Mouse (Mus musculus) urinary bladder, adult 2 months (tissue): ENCODE measurements around the gene Mief2. TPM values are rescaled to one million over a fixed set of nuclear protein-coding genes. Genes with fewer than 3 reads are reported as not detected.
A peak's percentile ranks its signal among the peaks of the same experiment; 100 is the strongest.

Experiments
- DNase-seq: peaks from one replicate; pipeline ENCODE4 v3.0.0; 2022; ENCODE audit warnings: low spot score
- polyA plus RNA-seq: library from polyadenylated mRNA; depleted of rRNA; stranded (reverse); fragments of >200 nt; gene quantifications from 2 replicates; pipeline ENCODE4 v1.2.3, GENCODE M21; 2012; rRNA removed

The Mief2 gene
- polyA plus RNA-seq, 1 experiment: 18.0 TPM

DNA sequence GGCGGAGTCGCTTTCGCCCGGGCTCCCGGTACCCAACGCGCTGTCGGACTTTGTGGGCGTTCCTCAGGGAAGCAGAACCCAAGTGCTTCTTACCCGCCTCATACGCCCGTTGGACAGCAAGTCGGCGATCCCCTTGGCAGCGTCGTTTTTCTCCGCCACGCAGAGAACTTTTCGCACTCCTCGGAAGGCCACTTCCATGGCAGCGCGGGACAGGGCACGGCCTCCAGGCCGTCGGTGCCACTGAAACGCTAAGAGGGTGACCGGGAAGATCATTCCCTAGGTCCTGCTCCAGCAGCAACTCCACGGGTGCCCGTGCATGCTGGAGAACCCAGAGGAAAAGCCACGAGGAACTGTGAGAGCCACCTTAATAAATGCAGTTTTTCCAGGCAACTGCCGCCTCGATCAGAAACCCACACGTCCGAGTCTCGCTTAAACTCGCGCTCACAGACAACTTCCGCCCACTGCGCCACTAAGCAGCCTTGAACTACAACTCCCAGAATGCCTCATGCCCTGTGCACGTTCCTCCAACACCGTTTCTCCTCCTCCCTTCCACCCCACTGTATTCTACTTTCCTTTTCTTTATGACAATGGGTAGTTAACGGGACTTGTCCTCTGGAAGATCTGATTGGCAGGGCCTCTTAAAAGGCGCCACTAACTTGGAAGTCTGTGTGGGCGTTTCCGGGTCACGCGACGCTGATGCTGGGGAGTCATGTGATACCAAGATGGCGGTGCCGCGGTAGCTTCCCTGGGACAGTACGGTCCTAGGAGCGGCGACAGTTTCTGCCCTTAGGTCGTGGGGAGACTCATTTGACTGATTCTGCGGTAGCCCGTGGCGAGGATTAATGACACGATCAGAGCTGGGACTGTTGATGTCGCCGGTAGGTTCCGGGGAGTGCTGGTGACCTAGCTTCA lies 48.9 kb downstream of the Mief2 start, which contains the start of the genes Top3a and Smcr8:
Top3a (minus strand) TSS at position 537 of the 912 bp plus-strand sequence.
Smcr8 (plus strand) TSS at position 696 of the 912 bp plus-strand sequence.
- DNase-seq: peak; percentile 72

- no peak for DNase-seq
Measured at GRCm38 (mm10) chr11:60777801-60778370, 49.7 kb downstream of the Mief2 start.

GRCm38 (mm10) chr11:60779673-60780189 lies 51.5 kb downstream of the Mief2 start:
- no peak for DNase-seq

Other genes with a start within 250 kb of the Mief2 start
- 17.0 and 25.0 TPM in 2 replicates for gene Alkbh5, start 192.0 kb upstream of the Mief2 start, polyA plus RNA-seq
- gene Llgl1, start 28.7 kb upstream of the Mief2 start, polyA plus RNA-seq: 26.5 and 28.2 TPM in 2 replicates
- 175 and 179 TPM in 2 replicates for gene Flii, start 1.1 kb upstream of the Mief2 start, polyA plus RNA-seq
- gene Top3a, start 49.0 kb downstream of the Mief2 start, polyA plus RNA-seq: 7.3 and 7.9 TPM in 2 replicates
- gene Smcr8, start 49.1 kb downstream of the Mief2 start, polyA plus RNA-seq: 8.2 and 8.9 TPM in 2 replicates
- gene Shmt1, start 83.3 kb downstream of the Mief2 start, polyA plus RNA-seq: 11.6 and 14.1 TPM in 2 replicates
- gene Dhrs7b, start 102.2 kb downstream of the Mief2 start, polyA plus RNA-seq: 17.0 and 17.2 TPM in 2 replicates
- gene Tmem11, start 150.9 kb downstream of the Mief2 start, polyA plus RNA-seq: 46.7 and 51.1 TPM in 2 replicates
- gene Natd1, start 186.4 kb downstream of the Mief2 start, polyA plus RNA-seq: 23.2 and 24.0 TPM in 2 replicates
- 44.0 and 46.6 TPM in 2 replicates for gene Map2k3, start 203.6 kb downstream of the Mief2 start, polyA plus RNA-seq